Mouse (Mus musculus): ENCODE measurements at regions not wholly inside any gene's neighbourhood (a gene's known extent, or its start where the extent isn't known, plus 50 kb on each side); places are given as distances from the start of the nearest gene placed in this dataset.
A peak's percentile ranks its signal among the peaks of the same experiment; 100 is the strongest.
"Not testable (repeated sequence)": the region's sequence is repeated elsewhere in the genome, so short reads cannot be mapped to it uniquely, and the experiment has no call there.

GRCm38 (mm10) chr6:25020005-25020772 lies 64.1 kb upstream of the Tmem229a start:
- peak; percentile 66 for ATAC-seq
- 10% methylated on average over 2 of the region's 2 CpGs for WGBS
- H3K4me3 ChIP-seq (ENCODE audit: low read depth, low read length) = no peak overlapping the region
- H3K9me3 ChIP-seq (ENCODE audit: low read length) = no peaks in the 10 kb centered on the region
- TF ChIP-seq CTCF (IDR thresholded peaks at IDR 0.05; ENCODE audit: low read depth) = peak; percentile 78
- H3K27ac ChIP-seq (ENCODE audit: low read depth, low read length) = no peak overlapping the region
- peak; percentile 85 for DNase-seq
- H3K36me3 ChIP-seq (ENCODE audit: insufficient read depth) = no peaks in the 10 kb centered on the region
- no peaks in the 10 kb centered on the region for H3K27me3 ChIP-seq (ENCODE audit: insufficient read depth, low read length)
- no peaks in the 10 kb centered on the region for H3K4me1 ChIP-seq (ENCODE audit: insufficient read depth)
- no peak overlapping the region for H3K4me2 ChIP-seq (ENCODE audit: low read depth)
- H3K9ac ChIP-seq = no peak overlapping the region

GRCm38 (mm10) chr6:25013288-25013606 lies 57.1 kb upstream of the Tmem229a start:
- WGBS = 14% methylated on average over 3 of the region's 3 CpGs
- H3K27ac ChIP-seq (ENCODE audit: low read depth, low read length) = no peak overlapping the region
- ATAC-seq (no peak), DNase-seq (no peak)
- no peak overlapping the region for H3K4me3 ChIP-seq (ENCODE audit: low read depth, low read length)
- H3K9ac ChIP-seq = no peak overlapping the region
- H3K4me1 ChIP-seq (ENCODE audit: insufficient read depth) = no peaks in the 10 kb centered on the region
- H3K36me3 ChIP-seq (ENCODE audit: insufficient read depth) = no peaks in the 10 kb centered on the region
- H3K9me3 ChIP-seq (ENCODE audit: low read length) = no peaks in the 10 kb centered on the region
- no peak for TF ChIP-seq CTCF (IDR thresholded peaks at IDR 0.05; ENCODE audit: low read depth)
- no peaks in the 10 kb centered on the region for H3K27me3 ChIP-seq (ENCODE audit: insufficient read depth, low read length)
- no peak overlapping the region for H3K4me2 ChIP-seq (ENCODE audit: low read depth)

GRCm38 (mm10) chr6:25012376-25013287 lies 56.5 kb upstream of the Tmem229a start:
- no peak overlapping the region for H3K9ac ChIP-seq
- WGBS = 41% methylated on average over 2 of the region's 2 CpGs
- ATAC-seq = no peak
- H3K27ac ChIP-seq (ENCODE audit: low read depth, low read length) = no peak overlapping the region
- no peaks in the 10 kb centered on the region for H3K9me3 ChIP-seq (ENCODE audit: low read length)
- DNase-seq = no peak
- no peaks in the 10 kb centered on the region for H3K4me1 ChIP-seq (ENCODE audit: insufficient read depth)
- H3K27me3 ChIP-seq (ENCODE audit: insufficient read depth, low read length) = no peaks in the 10 kb centered on the region
- no peaks in the 10 kb centered on the region for H3K36me3 ChIP-seq (ENCODE audit: insufficient read depth)
- no peak for TF ChIP-seq CTCF (IDR thresholded peaks at IDR 0.05; ENCODE audit: low read depth)
- H3K4me2 ChIP-seq (ENCODE audit: low read depth) = no peak overlapping the region
- no peak overlapping the region for H3K4me3 ChIP-seq (ENCODE audit: low read depth, low read length)

- H3K4me3 ChIP-seq (ENCODE audit: low read depth, low read length); H3K36me3 ChIP-seq (ENCODE audit: insufficient read depth); DNase-seq; H3K4me1 ChIP-seq (ENCODE audit: insufficient read depth); H3K9ac ChIP-seq; H3K27me3 ChIP-seq (ENCODE audit: insufficient read depth, low read length); H3K4me2 ChIP-seq (ENCODE audit: low read depth); ATAC-seq; H3K27ac ChIP-seq (ENCODE audit: low read depth, low read length); H3K9me3 ChIP-seq (ENCODE audit: low read length): not testable (repeated sequence)
Observed at GRCm38 (mm10) chr6:25008856-25009255, 52.8 kb upstream of the Tmem229a start.

Measured in forebrain, postnatal 0 days (tissue).